Mouse (Mus musculus): ENCODE data around the gene Mat2b.

DNA sequence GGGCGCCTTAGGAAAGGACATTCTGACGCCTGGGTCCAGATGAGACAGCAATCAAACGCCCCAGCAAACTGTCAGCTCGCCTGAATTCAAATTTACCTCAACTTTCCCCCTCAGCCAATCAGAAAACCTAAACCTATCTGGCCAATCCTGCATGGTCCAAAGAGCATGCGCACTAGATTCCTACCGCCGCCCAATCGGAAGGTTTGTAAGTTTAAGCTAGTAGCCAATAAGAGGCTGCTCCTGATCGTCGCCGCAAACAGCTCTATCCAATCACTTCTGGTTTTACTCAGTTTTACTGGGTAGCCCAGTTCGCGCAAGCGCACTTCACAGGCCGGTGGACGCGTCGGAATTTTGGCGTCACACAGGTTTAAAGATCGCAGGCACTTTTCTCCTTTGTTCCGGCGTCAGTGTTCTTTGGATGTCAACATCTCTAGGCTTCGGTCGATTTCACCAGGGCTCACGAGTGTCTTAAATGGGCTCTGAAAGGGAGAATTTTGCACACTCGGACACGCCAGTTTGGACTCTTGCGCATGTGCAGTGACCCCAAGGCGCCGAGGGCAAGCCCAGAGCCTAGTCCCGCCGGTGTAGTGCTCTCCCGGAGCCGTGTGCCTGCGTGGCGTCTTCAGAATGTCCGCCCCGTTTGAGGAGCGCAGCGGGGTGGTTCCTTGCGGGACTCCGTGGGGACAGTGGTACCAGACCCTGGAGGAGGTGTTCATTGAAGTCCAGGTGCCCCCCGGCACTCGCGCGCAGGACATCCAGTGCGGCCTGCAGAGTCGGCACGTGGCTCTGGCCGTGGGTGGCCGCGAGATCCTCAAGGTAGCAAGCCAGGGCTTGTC lies 38.6 kb upstream of the Mat2b start, which contains the start of the genes Hmmr and Nudcd2:
- TF ChIP-seq GATA1 (IDR thresholded peaks at IDR 0.05; ENCODE audit: low read length): no peak
- TF ChIP-seq TAL1 (IDR thresholded peaks at IDR 0.05; ENCODE audit: low read length): no peak
